Mouse (Mus musculus) heart, embryonic 14.5 days (tissue): ENCODE data around the gene Prkar2a. TPM values are rescaled to one million over a fixed set of nuclear protein-coding genes. Genes with fewer than 3 reads are reported as not detected.
"Not testable (repeated sequence)": the region's sequence is repeated elsewhere in the genome, so short reads cannot be mapped to it uniquely, and the experiment has no call there.

Source experiments
- ATAC-seq: fragments of 200-750 bp; cut with Nextera tagmentation; 2 replicates; pipeline ENCODE4 v1.8.0; 2017; ENCODE audit warnings: low read depth, moderate TSS enrichment; ENCODE audit not compliant: insufficient number of reproducible peaks, insufficient read depth, low FRiP score
- H3K27ac ChIP-seq, 2 experiments: fragments of 200-500 bp in 1 of 2; fragments of 300-500 bp in 1 of 2; sonication (generic) in 1 of 2; replicated peaks in 1 of 2; 2 replicates each; pipeline ENCODE4 v1.5.1; 2012 to 2014; ENCODE audit warnings: low read depth in 2 of 2, low read length in 2 of 2, control low read depth in 1 of 2, mild to moderate bottlenecking in 1 of 2, mixed read lengths in 1 of 2; ENCODE audit not compliant: control insufficient read depth in 1 of 2, insufficient read depth in 1 of 2
- H3K27me3 ChIP-seq: fragments of 300-500 bp; sonication (generic); 2 replicates; pipeline ENCODE4 v1.6.1; 2014; ENCODE audit warnings: mild to moderate bottlenecking, low read length, control low read depth; ENCODE audit not compliant: control insufficient read depth, insufficient read depth
- H3K36me3 ChIP-seq: fragments of 300-500 bp; sonication (generic); 2 replicates; pipeline ENCODE4 v1.6.1; 2014; ENCODE audit warnings: mild to moderate bottlenecking, control low read depth, low read length, mixed read lengths; ENCODE audit not compliant: control insufficient read depth, insufficient read depth
- H3K4me1 ChIP-seq, 2 experiments: fragments of 200-500 bp in 1 of 2; fragments of 300-500 bp in 1 of 2; sonication (generic) in 1 of 2; 2 replicates each; pipeline ENCODE4 v1.6.1; 2012 to 2014; ENCODE audit warnings: low read length in 2 of 2, control low read depth in 1 of 2, mixed read lengths in 1 of 2; ENCODE audit not compliant: control insufficient read depth in 2 of 2, insufficient read depth in 2 of 2
- H3K4me2 ChIP-seq: fragments of 300-500 bp; sonication (generic); 2 replicates; pipeline ENCODE4 v1.6.1; 2014; ENCODE audit warnings: mild to moderate bottlenecking, low read length
- H3K4me3 ChIP-seq, 2 experiments: fragments of 200-500 bp in 1 of 2; fragments of 300-500 bp in 1 of 2; sonication (generic) in 1 of 2; 2 replicates each; pipeline ENCODE4 v1.5.1; 2012 to 2014; ENCODE audit warnings: low read length in 2 of 2, mild to moderate bottlenecking in 2 of 2, control low read depth in 1 of 2, low read depth in 1 of 2, moderate library complexity in 1 of 2; ENCODE audit not compliant: control insufficient read depth in 1 of 2, insufficient read depth in 1 of 2
- H3K9ac ChIP-seq: fragments of 300-500 bp; sonication (generic); 2 replicates; pipeline ENCODE4 v1.6.1; 2014; ENCODE audit warnings: mild to moderate bottlenecking, low read length
- H3K9me3 ChIP-seq: fragments of 300-500 bp; sonication (generic); 2 replicates; pipeline ENCODE4 v1.6.1; 2016; ENCODE audit warnings: low read length, control low read depth; ENCODE audit not compliant: control insufficient read depth
- WGBS: fragments of 180-500 bp; shearing (Covaris S2); extraction: QIAGEN DNeasy Blood & Tissue Kit; methylation state at CpG from one replicate; pipeline ENCODE4 v1.1.7; 2014; 5-methylcytosine and 5-hydroxymethylcytosine counted together
- polyA plus RNA-seq: library from polyadenylated mRNA; unstranded; fragments of >200 nt; fragmentation: Nextera tagmentation; extraction: Ambion mirVana; gene quantifications from 2 replicates; pipeline ENCODE4 v1.2.1, GENCODE M21; 2014

Prkar2a gene
- polyA plus RNA-seq, 1 experiment from 2014 or later = 31.5 TPM

DNA sequence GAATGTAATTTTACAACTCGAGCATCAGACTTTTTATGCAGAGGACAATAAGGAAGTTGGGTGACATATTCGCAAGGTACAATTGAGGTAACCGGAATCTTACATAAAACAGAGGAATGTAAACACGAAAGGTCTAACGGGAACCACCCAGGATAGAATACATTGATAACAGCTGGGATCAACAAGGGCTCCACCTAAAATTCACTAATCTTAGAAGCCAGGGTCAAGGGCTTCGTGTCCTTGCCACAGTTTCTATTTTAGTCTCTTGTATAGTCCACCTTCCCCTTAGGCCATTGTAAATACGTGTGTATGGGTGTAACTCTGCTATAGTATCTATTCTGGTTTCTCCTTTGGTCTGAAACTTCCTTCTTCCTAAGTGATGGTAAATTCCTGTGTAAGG is 33.2 kb upstream of the Prkar2a start:
- H3K9ac ChIP-seq, H3K27ac ChIP-seq, H3K36me3 ChIP-seq, H3K4me2 ChIP-seq, H3K9me3 ChIP-seq, H3K4me3 ChIP-seq, ATAC-seq, H3K4me1 ChIP-seq, H3K27me3 ChIP-seq: not testable (repeated sequence)
- WGBS = 65% methylated on average over 7 of the region's 7 CpGs

DNA sequence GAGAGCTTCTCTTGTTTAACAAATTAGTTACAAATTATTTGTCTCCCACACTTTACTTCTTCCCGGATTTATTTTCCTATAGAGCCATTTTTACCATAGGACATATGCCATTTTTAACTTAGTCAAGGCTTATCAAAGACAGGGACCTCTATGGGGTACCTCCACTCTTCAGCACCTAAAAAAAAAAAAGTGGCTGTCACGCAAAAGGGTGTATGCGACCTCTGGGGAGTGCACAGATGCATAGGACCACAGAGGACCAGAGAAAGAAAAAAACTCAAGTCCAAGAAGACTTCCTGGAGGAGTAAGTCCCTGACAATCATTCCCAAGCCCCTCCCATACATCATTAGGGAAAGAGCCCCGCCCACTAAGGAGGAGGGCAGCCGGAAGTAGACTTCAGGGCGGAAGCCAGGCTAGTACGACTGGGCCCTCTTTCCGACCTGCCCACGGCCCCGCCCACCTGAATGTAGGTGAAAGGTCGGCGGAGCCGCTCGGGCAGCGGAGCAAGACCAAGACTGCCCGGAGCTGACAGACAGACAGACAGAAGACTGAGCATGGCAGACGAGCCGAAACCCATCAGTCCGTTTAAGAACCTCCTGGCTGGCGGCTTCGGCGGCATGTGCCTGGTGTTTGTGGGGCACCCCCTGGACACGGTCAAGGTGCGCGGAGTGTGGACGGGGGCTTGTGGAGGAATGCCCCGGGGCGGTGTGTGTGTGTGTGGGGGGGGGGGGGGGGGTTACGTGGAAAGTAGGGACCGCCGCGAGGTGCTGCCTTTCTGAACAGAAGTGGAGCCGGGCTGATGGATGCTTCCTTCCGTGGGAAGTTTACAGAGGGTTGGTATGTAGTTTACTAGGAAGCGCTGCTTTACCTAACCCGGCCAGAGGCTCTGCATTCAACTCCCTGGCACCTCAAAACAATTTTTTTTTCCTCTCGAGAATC is 27.2 kb upstream of the Prkar2a start, which contains the start of gene Slc25a20:
TSS of gene Slc25a20 (plus strand) at position 412 of the 936 bp plus-strand sequence.
- H3K4me3 ChIP-seq = peak within 1 kb of the TSS; percentile 59 to 87
- H3K27me3 ChIP-seq = no peaks in the 10 kb centered on the region
- H3K4me2 ChIP-seq = peak within 1 kb of the TSS; percentile 60
- ATAC-seq = peak; percentile 91
- H3K36me3 ChIP-seq = no peaks in the 10 kb centered on the region
- no peaks in the 10 kb centered on the region for H3K9me3 ChIP-seq
- peaks cover 6 to 8% of the 10 kb centered on the region in 2 experiments; a peak in 2 of 4 replicates for H3K4me1 ChIP-seq
- 2% methylated on average over 33 of the region's 37 CpGs for WGBS
- peak within 1 kb of the TSS; percentile 76 for H3K9ac ChIP-seq
- H3K27ac ChIP-seq = peak within 1 kb of the TSS; percentile 37 to 42; a peak in 3 of 4 replicates

DNA sequence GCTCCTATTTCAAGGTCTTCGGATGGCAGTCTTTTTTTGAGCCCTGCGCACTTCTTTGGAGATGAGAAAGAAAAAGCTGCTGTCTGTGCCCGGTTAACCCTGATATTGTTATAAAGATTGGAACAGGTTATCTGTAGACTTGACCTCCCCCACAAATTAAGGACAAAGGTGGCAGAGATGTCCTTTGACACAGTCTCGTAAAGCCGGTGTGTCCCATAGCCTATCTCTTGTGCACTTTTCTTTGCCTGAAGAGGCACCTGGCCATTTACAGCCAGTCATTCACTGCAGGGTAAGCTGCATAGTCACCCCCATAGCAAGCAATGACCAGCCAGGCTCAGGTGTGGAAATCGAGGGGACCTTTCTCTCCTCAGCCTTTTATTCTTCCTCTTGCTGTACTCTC is 26.5 kb upstream of the Prkar2a start:
- ATAC-seq = no peak
- Histone ChIP-seq H3K27ac (no peak overlapping the region), H3K4me2 (peak overlapping the region; percentile 60)

DNA sequence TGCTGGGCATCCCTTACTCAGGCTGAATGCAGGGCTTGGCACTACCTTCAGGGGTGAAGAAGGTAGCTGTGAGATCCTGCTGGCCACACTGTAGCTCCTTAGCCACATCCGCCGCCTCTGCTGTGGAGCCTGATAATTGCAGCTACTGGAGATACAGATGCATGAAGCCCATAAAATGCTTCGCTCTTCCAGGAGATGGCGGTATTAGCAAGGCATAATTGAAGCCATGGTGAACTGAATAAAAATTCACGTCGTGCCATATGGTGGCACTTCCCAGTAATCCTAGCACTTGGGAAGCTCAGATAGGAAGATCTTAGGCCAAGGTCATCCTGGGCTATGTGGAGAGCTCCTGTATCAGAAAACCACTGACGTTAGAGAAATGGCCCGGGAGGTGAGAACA is 19.2 kb upstream of the Prkar2a start:
- Histone ChIP-seq H3K36me3 (peaks cover 46% of the 10 kb centered on the region), H3K27ac (no peak overlapping the region), H3K9me3 (no peaks in the 10 kb centered on the region), H3K9ac (no peak overlapping the region), H3K27me3 (no peaks in the 10 kb centered on the region), H3K4me1 (no peaks in the 10 kb centered on the region), H3K4me2 (no peak overlapping the region), H3K4me3 (no peak overlapping the region)
- no peak for ATAC-seq
- 58% methylated on average over 8 of the region's 8 CpGs for WGBS

More for the DNA sequence above, 26.5 kb upstream of the Prkar2a start:
- Histone ChIP-seq H3K27me3 (no peaks in the 10 kb centered on the region), H3K36me3 (no peaks in the 10 kb centered on the region), H3K4me1 (peaks cover 6 to 8% of the 10 kb centered on the region in 2 experiments; a peak in 2 of 4 replicates), H3K4me3 (peak overlapping the region; percentile 59 to 87), H3K9ac (peak overlapping the region; percentile 76), H3K9me3 (no peaks in the 10 kb centered on the region)
- WGBS = 26% methylated on average over 6 of the region's 6 CpGs

DNA sequence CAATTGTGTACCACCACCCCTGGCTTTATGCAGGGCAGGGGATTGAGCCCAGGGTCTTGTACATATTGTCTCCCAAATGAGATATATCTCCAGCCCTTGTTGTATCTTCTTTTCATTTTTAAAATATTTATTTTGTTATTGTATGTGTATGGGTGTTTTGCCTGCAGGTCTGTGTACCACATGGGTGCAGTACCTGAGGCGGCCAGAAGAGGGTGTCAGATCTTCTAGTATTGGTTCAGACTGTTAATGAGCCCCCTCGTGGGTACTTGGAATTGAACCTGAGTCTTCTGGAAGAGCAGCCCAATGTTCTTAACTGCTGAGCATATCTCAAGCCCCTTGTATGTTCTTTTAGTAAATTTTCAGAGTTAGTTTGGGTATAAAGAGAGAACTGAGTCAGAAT is 16.0 kb upstream of the Prkar2a start:
- ATAC-seq = no peak
- H3K4me1 ChIP-seq = peaks cover 0 to 2% of the 10 kb centered on the region in 2 experiments; a peak in 1 of 4 replicates
- H3K4me3 ChIP-seq = no peak overlapping the region
- H3K9ac ChIP-seq = no peak overlapping the region
- peaks cover 59% of the 10 kb centered on the region for H3K36me3 ChIP-seq
- H3K27ac ChIP-seq = no peak overlapping the region
- WGBS = 45% methylated on average over 2 of the region's 2 CpGs
- no peaks in the 10 kb centered on the region for H3K9me3 ChIP-seq
- H3K27me3 ChIP-seq = no peaks in the 10 kb centered on the region
- no peak overlapping the region for H3K4me2 ChIP-seq

DNA sequence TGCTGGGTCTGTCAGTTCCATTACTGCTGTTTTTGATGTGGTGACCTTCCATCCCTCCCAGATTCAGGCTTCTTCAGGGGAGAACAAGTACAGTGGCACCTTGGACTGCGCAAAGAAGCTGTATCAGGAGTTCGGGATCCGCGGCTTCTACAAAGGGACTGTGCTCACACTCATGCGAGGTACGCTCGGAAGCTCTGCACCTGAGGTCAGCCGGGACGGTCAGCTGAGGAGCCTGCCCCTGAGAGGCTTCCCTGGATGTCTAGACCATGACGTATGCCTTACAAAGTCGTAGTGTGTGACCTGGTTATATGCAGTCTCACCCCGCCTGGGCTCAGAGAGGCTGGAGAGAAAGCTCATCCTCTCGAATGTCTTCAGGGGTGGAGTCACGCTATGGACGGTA is 9.1 kb upstream of the Prkar2a start:
- WGBS = 89% methylated on average over 15 of the region's 15 CpGs
- no peak overlapping the region for H3K27ac ChIP-seq
- no peak overlapping the region for H3K4me2 ChIP-seq
- H3K4me1 ChIP-seq = peaks cover 0 to 2% of the 10 kb centered on the region in 2 experiments; a peak in 1 of 4 replicates
- H3K27me3 ChIP-seq = no peaks in the 10 kb centered on the region
- no peak overlapping the region for H3K9ac ChIP-seq
- no peak overlapping the region for H3K4me3 ChIP-seq
- ATAC-seq = no peak
- H3K36me3 ChIP-seq = peaks cover 74% of the 10 kb centered on the region
- H3K9me3 ChIP-seq = no peaks in the 10 kb centered on the region

DNA sequence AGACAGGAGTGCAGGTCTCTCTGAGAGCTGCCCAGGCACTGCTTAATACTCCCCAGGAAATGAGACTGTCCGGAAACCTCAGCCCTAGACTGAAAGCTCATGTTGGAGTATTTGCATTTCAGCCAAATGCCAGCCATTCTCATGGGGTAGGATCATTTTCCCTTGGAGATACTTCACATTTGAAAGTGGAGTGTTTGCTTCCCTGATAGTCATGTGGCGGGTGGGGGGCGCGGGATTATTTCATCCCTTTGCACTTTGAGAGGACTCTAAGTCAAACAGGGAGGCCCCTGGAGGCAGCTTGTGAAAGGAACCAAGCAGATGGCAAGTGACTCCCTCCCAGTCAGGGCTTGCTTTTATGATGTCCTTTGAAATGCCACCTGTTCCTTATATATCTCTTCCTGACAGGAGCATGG is 2.6 kb upstream of the Prkar2a start:
- H3K9me3 ChIP-seq = no peaks in the 10 kb centered on the region
- no peak overlapping the region for H3K9ac ChIP-seq
- no peak overlapping the region for H3K4me3 ChIP-seq
- no peak overlapping the region for H3K27ac ChIP-seq
- H3K36me3 ChIP-seq = peaks cover 37% of the 10 kb centered on the region
- 34% methylated on average over 4 of the region's 4 CpGs for WGBS
- H3K27me3 ChIP-seq = no peaks in the 10 kb centered on the region
- H3K4me2 ChIP-seq = no peak overlapping the region
- H3K4me1 ChIP-seq = peaks cover 0 to 13% of the 10 kb centered on the region in 2 experiments; a peak in 1 of 4 replicates
- no peak for ATAC-seq
